Mouse (Mus musculus) E14TG2a.4 (cell line): ENCODE data around the gene Selplg.

Experiments used
- CTCF ChIP-seq: conservative IDR thresholded peaks from 2 replicates; pipeline ENCODE4 v1.5.1; 2014; ENCODE audit warnings: low read length
- NANOG ChIP-seq: IDR thresholded peaks from 2 replicates; pipeline ENCODE4 v1.6.1; 2014; ENCODE audit warnings: borderline replicate concordance, low read length, mixed read lengths
- POU5F1 ChIP-seq: IDR thresholded peaks from 2 replicates; pipeline ENCODE4 v1.6.1; 2014; ENCODE audit warnings: low read length, borderline replicate concordance

DNA sequence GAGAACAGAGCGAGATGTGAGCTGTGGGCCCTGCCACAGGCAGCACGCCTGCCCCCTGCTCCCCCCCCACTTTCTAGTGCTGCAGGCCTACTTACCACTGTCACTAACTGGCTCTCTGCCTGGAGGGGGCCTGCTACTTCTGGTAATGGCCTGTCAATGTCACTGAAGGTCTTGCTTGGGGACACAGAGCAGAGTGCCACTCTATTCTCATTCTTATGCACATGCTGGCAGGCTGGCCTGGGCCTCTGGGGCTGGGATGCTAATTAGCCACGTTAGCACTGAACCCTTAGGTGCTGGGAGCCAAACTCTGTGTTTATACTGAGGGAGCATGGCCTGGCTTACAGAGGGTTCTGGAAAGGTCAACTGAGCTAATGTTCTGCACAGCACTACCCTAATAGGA, 23.3 kb upstream of the Selplg start:
- TF ChIP-seq CTCF (no peak), NANOG (no peak), POU5F1 (no peak)
